Mouse (Mus musculus): ENCODE measurements around the gene Jag2.

DNA sequence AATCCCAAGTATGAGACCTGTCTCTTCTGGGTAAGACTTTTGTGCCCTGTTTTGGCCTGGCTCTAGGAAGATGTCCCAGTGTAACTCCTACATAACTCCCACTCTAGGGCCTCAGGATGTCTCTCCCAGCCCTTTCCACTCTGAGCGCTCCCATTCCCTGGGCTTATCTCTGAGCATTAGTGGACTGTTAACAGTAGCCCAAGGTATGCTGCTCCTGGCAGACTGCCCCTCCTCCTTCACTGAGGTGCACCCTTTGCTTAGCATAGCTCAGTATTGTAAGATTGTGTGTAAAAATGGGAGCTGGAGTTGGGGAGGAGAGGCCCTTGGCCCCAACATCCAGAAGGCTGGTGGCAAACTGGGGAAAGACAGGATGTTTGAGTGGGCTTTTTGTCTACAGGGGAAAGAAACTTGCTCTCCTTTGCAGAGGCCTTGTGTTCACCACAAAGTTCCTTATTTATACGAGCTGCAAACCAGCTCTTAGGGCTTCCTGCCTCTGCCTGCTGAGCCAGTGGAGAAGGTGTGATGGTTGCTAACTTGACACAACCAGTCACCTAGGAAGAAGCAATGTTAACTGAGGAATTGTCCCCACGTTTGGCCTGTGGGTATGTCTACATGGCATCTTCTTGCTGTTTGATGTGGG, 23.5 kb upstream of the Jag2 start:
- TF ChIP-seq CTCF (IDR thresholded peaks at IDR 0.05; ENCODE audit: borderline replicate concordance, insufficient read depth, low read depth, low read length), result no peak
- no peak for TF ChIP-seq POLR2A (IDR thresholded peaks at IDR 0.05; ENCODE audit: borderline replicate concordance, insufficient read depth, low read length)

Measured in cerebellum, adult 2 months (tissue).